Mouse (Mus musculus) erythroblast, embryonic 14.5 days (primary cell): ENCODE measurements around the gene Prdx1.

Source experiments
- GATA1 ChIP-seq: IDR thresholded peaks from 2 replicates; pipeline ENCODE4 v1.6.1; 2012; ENCODE audit warnings: low read length, inconsistent platforms, mixed read lengths
- TAL1 ChIP-seq: IDR thresholded peaks from 3 replicates; pipeline ENCODE4 v1.6.1; 2012; ENCODE audit warnings: low read length, inconsistent platforms, mixed read lengths

GRCm38 (mm10) chr4:116719396-116719795, 34.1 kb downstream of the Prdx1 start:
- TF ChIP-seq TAL1 (no peak), GATA1 (no peak)
